Mouse (Mus musculus): ENCODE results near the gene Phkg1. TPM values are rescaled to one million over a fixed set of nuclear protein-coding genes. Genes with fewer than 3 reads are reported as not detected.
A peak's percentile ranks its signal among the peaks of the same experiment; 100 is the strongest.
"Not testable (repeated sequence)": the region's sequence is repeated elsewhere in the genome, so short reads cannot be mapped to it uniquely, and the experiment has no call there.

The Phkg1 gene
- polyA plus RNA-seq, 1 experiment from 2014 or later: 0.50 TPM

DNA sequence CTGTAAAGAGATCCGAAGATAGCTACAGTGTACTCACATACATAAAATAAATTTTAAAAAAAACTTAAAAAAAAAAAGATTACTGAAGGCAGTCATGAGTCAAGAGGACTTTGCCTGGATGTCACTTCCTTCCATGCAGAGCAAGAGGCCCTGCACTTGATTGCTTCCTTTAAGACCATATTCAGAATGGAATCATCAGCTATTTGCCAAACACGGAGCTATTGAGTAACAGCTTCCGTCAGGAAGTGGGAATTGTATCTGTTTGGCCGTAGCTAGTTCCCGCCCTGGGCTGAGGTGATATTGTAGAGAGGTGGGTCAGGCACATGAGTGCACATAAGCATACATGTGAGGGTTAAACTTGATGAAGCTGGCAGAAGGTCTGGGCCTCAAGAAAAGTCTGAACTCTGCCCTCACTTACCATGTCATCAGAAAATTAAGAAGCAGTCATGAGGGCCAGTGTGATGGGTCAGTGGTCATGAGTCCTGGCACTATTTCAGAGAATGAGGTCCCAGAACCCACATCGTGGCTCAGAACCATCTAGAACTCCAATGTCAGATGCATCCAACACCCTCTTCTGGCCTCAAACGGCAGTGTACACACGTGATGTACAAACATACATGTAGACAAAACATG, 26.6 kb upstream of the Phkg1 start:
- H3K4me2 ChIP-seq (replicated peaks): no peak overlapping the region
- no peaks in the 10 kb centered on the region for H3K36me3 ChIP-seq
- no peaks in the 10 kb centered on the region for H3K27me3 ChIP-seq
- no peak for ATAC-seq (replicated peaks)
- WGBS: 90% methylated on average over 8 of the region's 8 CpGs
- H3K27ac ChIP-seq (replicated peaks): no peak overlapping the region
- H3K9me3 ChIP-seq: no peaks in the 10 kb centered on the region
- no peak overlapping the region for H3K9ac ChIP-seq (replicated peaks)
- H3K4me3 ChIP-seq: no peak overlapping the region
- no peaks in the 10 kb centered on the region for H3K4me1 ChIP-seq

DNA sequence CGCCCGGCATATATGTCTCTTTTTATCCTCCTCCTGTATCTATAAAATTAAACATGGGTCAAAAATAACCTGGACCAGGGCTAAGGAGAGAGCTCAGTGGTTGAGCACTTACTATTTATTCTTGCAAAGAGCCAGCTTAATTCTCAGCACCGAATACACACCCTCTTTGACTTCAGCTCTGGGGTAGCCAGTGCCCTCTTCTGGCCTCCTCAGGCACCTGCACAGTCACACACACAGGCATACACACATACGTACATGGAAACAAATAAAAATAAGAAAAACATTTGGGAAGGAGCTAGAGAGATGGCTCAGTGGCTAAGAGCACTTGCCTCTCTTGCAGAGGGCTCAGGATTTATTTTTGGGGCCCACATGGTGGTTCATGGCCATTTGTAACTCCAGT, 23.6 kb upstream of the Phkg1 start:
- Histone ChIP-seq H3K9me3 (no peaks in the 10 kb centered on the region), H3K4me3 (no peak overlapping the region), H3K9ac (replicated peaks) (no peak overlapping the region), H3K4me2 (replicated peaks) (no peak overlapping the region), H3K27ac (replicated peaks) (no peak overlapping the region), H3K4me1 (no peaks in the 10 kb centered on the region), H3K36me3 (no peaks in the 10 kb centered on the region), H3K27me3 (no peaks in the 10 kb centered on the region)
- WGBS: 92% methylated on average over 4 of the region's 4 CpGs
- ATAC-seq (replicated peaks): no peak

DNA sequence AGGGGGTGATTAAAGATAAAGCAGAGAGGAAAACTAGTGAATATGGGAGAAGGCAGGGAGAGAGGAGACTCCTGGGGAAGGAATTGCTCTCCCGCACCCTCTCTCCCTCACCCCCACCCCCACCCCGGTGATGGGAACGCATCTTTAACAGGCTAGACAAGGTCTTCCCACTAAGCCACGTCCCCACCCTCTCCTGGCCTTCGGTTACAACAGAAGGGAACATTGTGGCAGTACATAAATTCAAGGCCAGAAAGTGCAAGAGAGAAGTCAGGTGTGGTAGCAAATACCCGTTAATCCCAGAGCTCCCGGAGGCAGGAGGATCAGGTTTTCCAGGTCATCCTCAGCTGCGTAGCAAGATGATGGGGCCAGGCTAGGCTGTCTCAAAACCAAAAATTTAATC, 21.0 kb upstream of the Phkg1 start:
- ATAC-seq (replicated peaks): no peak
- 75% methylated on average over 8 of the region's 8 CpGs for WGBS
- no peaks in the 10 kb centered on the region for H3K4me1 ChIP-seq
- H3K9me3 ChIP-seq: no peaks in the 10 kb centered on the region
- no peak overlapping the region for H3K9ac ChIP-seq (replicated peaks)
- H3K4me3 ChIP-seq: no peak overlapping the region
- no peaks in the 10 kb centered on the region for H3K27me3 ChIP-seq
- H3K27ac ChIP-seq (replicated peaks): no peak overlapping the region
- no peak overlapping the region for H3K4me2 ChIP-seq (replicated peaks)
- H3K36me3 ChIP-seq: no peaks in the 10 kb centered on the region

DNA sequence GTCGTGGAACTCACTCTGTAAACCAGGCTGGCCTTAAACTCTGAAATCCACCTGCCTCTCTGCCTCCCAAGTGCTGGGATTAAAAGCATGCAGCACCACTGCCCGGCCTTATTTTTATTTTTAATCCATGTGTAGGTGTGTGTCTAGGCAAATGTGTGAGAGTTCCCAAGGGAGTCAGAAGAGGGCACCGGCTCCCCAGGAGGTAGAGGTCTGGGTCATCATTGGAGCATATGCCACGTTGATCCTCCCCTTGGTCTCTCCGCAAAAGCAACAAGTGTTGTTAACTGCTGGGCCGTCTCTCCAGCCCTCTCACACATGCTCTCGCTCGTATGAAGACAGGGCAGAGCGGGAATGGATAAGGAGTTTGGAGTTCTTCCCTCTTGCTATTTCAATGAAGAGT, 20.4 kb upstream of the Phkg1 start:
- Histone ChIP-seq H3K36me3 (no peaks in the 10 kb centered on the region), H3K4me3 (no peak overlapping the region), H3K4me2 (replicated peaks) (no peak overlapping the region), H3K9ac (replicated peaks) (no peak overlapping the region), H3K4me1 (no peaks in the 10 kb centered on the region), H3K9me3 (no peaks in the 10 kb centered on the region), H3K27me3 (no peaks in the 10 kb centered on the region), H3K27ac (replicated peaks) (no peak overlapping the region)
- ATAC-seq (replicated peaks): no peak
- 87% methylated on average over 9 of the region's 9 CpGs for WGBS

DNA sequence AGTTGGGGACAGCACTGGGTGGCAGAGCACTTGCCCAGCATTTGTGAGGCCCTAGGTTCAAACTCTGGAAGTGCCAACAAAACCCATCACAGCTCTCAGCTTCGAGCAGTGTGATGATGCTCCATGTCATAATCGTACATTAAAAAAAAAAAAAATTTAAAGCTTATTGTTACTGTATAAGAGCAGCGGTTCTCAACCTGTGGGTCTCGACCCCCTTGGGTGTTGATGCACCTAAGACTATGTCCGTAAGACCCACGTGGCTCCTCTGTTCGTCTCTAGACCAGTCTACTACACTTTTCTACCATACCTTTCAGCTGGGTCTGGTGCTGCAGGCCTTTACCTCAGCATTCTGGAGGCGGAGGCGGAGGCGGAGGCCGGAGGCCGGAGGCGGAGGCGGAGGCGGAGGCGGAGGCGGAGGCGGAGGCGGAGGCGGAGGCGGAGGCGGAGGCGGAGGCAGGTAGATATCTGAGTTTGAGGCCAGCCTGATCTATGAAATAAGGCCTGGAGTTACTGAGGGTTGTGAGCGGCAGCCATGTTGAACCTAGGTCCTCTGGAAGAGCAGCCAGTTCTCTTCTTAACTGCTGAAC, 19.8 kb upstream of the Phkg1 start:
- Histone ChIP-seq H3K9me3 (no peaks in the 10 kb centered on the region), H3K27me3 (no peaks in the 10 kb centered on the region), H3K4me3 (no peak overlapping the region), H3K27ac (replicated peaks) (no peak overlapping the region), H3K36me3 (no peaks in the 10 kb centered on the region), H3K9ac (replicated peaks) (no peak overlapping the region), H3K4me2 (replicated peaks) (no peak overlapping the region), H3K4me1 (no peaks in the 10 kb centered on the region)
- WGBS: 92% methylated on average over 24 of the region's 24 CpGs
- ATAC-seq (replicated peaks): no peak

DNA sequence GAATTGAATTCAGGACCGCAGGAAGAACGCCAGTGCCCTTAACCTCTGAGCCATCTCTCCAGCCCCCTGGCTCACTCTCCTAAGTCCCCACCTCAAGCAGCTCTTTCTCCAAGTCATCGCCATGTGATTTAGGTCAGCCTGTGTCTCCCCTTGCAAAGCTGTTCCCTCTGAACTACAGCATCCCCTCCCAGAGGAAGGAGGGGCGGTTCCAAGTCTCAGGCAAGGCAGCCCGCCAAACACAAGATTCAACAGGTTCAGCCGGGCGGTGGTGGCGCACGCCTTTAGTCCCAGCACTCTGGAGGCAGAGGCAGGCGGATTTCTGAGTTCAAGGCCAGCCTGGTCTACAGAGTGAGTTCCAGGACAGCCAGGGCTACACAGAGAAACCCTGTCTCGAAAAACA, 17.1 kb upstream of the Phkg1 start:
- not testable (repeated sequence) for H3K36me3 ChIP-seq; H3K9me3 ChIP-seq; H3K27ac ChIP-seq (replicated peaks); H3K4me3 ChIP-seq; H3K9ac ChIP-seq (replicated peaks); ATAC-seq (replicated peaks); H3K4me1 ChIP-seq; H3K27me3 ChIP-seq; H3K4me2 ChIP-seq (replicated peaks)
- 94% methylated on average over 11 of the region's 11 CpGs for WGBS

DNA sequence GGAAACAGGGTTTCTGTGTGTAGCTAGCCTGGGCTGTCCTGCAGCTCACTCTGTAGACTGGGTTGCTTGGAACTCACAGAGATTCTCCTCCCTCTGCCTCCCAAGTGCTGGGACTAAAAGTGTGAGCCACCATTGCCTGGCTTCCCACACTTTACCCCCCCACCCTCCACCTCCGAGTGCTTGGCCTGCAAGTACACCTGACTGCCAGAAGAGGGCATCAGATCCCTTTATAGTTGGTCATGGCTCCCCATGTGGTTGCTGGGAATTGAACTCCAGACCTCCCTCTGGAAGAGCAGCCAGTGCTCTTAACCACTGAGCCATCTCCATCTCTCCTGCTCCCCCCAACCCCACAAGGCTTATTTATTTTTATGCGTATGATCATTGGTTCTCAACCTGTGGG, 15.7 kb upstream of the Phkg1 start:
- Histone ChIP-seq H3K9me3 (no peaks in the 10 kb centered on the region), H3K36me3 (no peaks in the 10 kb centered on the region), H3K9ac (replicated peaks) (no peak overlapping the region), H3K27ac (replicated peaks) (no peak overlapping the region), H3K27me3 (no peaks in the 10 kb centered on the region), H3K4me2 (replicated peaks) (no peak overlapping the region), H3K4me3 (no peak overlapping the region), H3K4me1 (peaks cover 4% of the 10 kb centered on the region)
- 32% methylated on average over 2 of the region's 2 CpGs for WGBS
- ATAC-seq (replicated peaks): no peak

DNA sequence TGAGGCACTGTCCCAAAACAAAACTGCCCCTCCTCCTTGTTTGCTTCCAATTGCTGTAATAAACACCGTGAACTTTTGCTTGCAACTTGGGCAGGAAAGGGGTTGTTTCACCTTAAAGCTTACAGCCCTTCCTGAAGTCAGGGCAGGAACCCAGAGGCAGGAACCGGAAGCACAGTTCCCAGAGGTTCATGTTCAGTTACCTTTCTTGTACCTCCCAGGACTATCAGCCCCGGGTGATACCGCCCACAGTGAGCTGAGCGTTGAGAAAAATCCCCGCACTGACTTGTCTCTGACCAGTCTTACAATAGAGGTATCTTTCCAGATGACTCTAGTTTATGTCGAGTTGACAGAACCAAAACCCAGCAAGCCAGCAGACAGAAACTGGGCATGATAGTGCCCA, 11.2 kb upstream of the Phkg1 start:
- H3K4me2 ChIP-seq (replicated peaks): no peak overlapping the region
- no peak overlapping the region for H3K27ac ChIP-seq (replicated peaks)
- H3K27me3 ChIP-seq: no peaks in the 10 kb centered on the region
- H3K4me3 ChIP-seq: peak overlapping the region; percentile 67; the same call in 1 of the 2 replicates
- no peaks in the 10 kb centered on the region for H3K9me3 ChIP-seq
- no peak overlapping the region for H3K9ac ChIP-seq (replicated peaks)
- no peaks in the 10 kb centered on the region for H3K36me3 ChIP-seq
- ATAC-seq (replicated peaks): no peak
- H3K4me1 ChIP-seq: peaks cover 8% of the 10 kb centered on the region
- 88% methylated on average over 7 of the region's 7 CpGs for WGBS

DNA sequence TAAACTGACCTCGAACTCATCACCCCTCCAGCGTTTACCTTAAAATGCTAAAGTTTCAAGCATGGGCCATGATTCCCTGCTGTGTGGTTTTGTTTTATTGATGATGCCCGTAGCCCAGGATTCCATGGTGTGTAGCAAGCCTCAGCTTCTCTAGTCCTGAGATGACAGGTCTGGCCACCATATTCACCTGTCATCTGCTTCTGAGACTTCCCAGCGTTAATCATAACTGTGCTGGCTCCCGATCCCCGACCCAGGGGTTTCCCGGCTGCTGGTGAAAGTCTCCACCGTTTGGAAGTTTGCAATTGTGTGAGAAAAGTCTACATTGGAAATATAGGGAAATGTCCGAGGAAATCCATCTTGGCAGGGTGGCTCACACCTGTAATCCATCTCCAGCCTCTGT, 10.8 kb upstream of the Phkg1 start:
- Histone ChIP-seq H3K9me3 (no peaks in the 10 kb centered on the region), H3K4me1 (peaks cover 8% of the 10 kb centered on the region), H3K9ac (replicated peaks) (peak overlapping the region; percentile 80), H3K27me3 (no peaks in the 10 kb centered on the region), H3K36me3 (no peaks in the 10 kb centered on the region), H3K27ac (replicated peaks) (peak overlapping the region; percentile 89; the same call in 1 of the 2 replicates), H3K4me3 (peak overlapping the region; percentile 67), H3K4me2 (replicated peaks) (peak overlapping the region; percentile 78)
- WGBS: 73% methylated on average over 9 of the region's 9 CpGs
- no peak for ATAC-seq (replicated peaks)

DNA sequence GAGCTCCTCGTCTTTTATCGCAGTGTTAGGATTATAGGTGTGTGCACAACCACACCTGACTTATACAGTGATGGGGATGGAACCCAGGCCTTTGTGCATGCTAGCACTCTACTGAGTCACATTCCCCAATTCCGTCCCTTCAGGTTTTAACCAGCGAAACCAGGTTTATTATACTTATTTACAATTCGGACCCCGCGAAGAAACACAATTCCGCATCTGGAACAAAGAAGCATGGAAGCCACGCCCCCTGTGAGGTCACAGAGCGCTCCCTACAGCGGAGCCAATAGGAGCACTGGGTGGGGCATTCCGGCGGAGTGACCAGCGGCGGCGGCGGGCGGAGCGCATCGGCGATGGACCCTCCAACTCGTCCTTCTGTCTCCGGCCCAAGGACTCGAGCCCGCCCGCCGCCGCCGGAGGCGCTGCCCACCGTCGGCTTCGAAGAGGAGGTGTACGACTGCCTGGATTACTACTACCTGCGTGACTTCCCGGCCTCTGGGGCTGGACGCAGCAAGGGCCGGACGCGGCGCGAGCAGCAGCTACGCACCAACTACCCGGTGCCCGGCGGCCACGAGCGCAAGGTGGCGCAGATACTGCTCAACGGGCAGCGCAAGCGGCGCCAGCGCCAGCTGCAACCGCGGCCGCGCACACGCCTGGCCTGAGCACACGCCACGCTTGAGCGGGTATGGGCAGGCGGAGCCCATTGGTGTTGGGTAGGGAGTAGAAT, 10.1 kb upstream of the Phkg1 start, which contains the start of gene Nupr1l:
Gene Nupr1l, plus strand, starts transcription at position 299 of the 724 bp plus-strand sequence.
- WGBS: under 1% methylated on average over 63 of the region's 63 CpGs

DNA sequence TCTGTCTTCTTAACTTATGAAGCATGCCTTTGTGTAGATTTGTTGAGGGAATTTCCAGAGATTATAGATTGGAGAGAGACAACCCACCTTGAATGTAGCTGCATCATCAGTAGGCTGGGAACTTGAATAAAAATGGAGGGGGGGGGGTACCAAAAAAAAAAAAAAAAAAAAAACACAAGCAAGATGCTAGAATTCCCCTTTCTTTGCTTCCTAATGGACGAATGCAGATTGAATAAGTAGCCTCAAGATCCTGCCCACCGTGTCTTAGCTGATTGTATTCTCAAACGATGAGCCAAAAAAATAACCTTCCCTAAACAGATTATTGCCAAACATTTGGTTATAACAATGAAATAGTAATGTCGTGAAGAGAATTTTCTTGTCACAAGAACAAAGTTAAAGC, 9.4 kb upstream of the Phkg1 start:
- Histone ChIP-seq H3K27me3 (no peaks in the 10 kb centered on the region), H3K9ac (replicated peaks) (peak overlapping the region; percentile 80), H3K36me3 (peaks cover 8% of the 10 kb centered on the region; the same call in 1 of the 2 replicates), H3K9me3 (no peaks in the 10 kb centered on the region), H3K27ac (replicated peaks) (peak overlapping the region; percentile 89), H3K4me3 (peak overlapping the region; percentile 67), H3K4me2 (replicated peaks) (peak overlapping the region; percentile 78), H3K4me1 (peaks cover 8% of the 10 kb centered on the region)
- no peak for ATAC-seq (replicated peaks)
- WGBS: 19% methylated on average over 4 of the region's 4 CpGs

More for the DNA sequence above, 10.1 kb upstream of the Phkg1 start, which contains the start of gene Nupr1l:
- 0 out of 2 replicates have a peak, but pooled peaks cover 2% of the 10 kb centered on the region for H3K36me3 ChIP-seq
- peak within 1 kb of the TSS; percentile 80 for H3K9ac ChIP-seq (replicated peaks)
- H3K9me3 ChIP-seq: no peaks in the 10 kb centered on the region
- no peaks in the 10 kb centered on the region for H3K27me3 ChIP-seq
- H3K4me1 ChIP-seq: peaks cover 8% of the 10 kb centered on the region
- peak; percentile 98 for ATAC-seq (replicated peaks)
- H3K4me3 ChIP-seq: peak within 1 kb of the TSS; percentile 67
- H3K27ac ChIP-seq (replicated peaks): peak within 1 kb of the TSS; percentile 89
- H3K4me2 ChIP-seq (replicated peaks): peak within 1 kb of the TSS; percentile 78

Data from forebrain, embryonic 15.5 days (tissue).